Mouse (Mus musculus) layer of hippocampus, postnatal 14 days (tissue): ENCODE measurements at regions not wholly inside any gene's neighbourhood (a gene's known extent, or its start where the extent isn't known, plus 50 kb on each side); places are given as distances from the start of the nearest gene placed in this dataset.

Experiments
- DNase-seq, 2 experiments: peaks; one replicate each; pipeline ENCODE4 v3.0.0; 2021 to 2022; ENCODE audit warnings: low spot score in 2 of 2, mixed read lengths in 1 of 2

DNA sequence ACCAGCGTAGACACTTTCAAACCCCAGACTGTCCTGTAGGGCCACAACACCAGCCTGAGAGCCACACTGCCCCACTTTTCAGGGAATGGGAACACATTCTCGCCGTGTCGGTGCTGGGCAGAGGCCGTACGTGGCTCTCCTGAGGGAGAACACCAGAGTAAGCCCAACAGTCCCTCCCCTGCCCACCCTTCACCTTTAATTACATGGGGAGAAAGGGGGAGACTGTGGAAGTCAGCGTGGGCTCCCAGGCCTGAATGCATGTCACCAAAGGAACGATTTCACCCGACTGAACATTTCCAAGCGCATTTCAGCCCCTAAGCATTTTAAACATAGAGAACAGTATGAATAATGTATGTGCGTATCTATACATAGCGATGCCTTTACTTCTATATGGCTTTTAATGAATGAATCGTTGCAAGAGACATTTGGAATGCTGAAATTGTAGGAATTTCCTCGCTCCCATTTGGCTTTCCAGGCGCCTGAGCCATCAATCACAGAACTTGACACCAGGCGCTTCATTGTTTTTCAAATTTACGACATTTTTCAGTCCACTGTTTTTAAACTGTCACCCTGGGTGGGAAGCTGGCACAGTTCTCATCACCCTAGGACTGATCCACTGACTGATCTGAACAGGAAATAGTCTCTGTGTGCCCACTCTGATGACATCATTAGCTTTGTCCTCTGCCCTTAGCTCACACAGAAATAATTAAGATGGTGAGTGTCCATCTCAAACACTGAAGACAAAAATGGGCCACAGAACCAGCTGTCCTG lies 152.3 kb downstream of the Atp23 start:
- DNase-seq: no peak

GRCm38 (mm10) chr10:126734661-126735060 lies 166.5 kb downstream of the Atp23 start:
- no peak for DNase-seq

DNA sequence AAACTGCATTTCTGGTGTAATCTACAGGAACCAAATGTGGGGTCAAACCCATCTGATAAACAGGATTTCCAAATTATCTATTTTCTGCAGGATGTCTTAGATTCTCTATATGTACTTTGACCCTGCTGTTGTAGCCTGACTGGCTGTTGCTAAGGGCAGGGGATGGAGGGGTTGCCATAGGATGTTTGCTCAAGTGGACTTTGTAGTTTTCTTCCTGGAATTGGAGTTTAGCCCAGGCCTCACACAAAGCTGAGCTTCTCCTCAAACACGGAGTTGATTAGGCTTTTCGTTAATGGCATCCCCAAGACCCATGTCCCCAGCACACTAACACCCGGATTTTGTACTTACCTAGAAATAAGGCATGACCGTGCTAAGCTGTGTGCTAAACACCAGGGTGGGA lies 173.3 kb downstream of the Atp23 start:
- DNase-seq: no peak

DNA sequence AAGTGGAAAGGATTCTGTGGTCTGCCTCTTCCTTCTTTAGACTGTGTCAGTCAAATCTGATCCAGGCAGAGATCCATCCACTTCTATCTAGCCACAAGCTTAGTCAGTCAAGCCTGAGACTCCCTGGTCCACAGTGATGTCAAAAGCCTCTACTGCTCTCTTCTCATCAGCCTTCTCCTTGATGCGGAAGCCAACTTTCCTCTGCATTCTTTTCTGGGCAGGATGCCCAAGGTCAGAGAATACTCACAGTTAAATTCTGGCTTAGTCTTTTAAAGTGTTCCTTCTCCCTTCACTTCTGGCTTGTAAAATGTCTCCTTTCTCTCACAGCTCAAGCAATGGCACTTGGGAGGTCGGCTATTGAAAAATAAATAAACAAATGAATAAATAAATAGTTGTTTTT lies 183.2 kb downstream of the Atp23 start:
- peak in 1 of 2 experiments; percentile 22 for DNase-seq

GRCm38 (mm10) chr10:126711758-126712157 lies 189.4 kb downstream of the Atp23 start:
- no peak for DNase-seq

DNA sequence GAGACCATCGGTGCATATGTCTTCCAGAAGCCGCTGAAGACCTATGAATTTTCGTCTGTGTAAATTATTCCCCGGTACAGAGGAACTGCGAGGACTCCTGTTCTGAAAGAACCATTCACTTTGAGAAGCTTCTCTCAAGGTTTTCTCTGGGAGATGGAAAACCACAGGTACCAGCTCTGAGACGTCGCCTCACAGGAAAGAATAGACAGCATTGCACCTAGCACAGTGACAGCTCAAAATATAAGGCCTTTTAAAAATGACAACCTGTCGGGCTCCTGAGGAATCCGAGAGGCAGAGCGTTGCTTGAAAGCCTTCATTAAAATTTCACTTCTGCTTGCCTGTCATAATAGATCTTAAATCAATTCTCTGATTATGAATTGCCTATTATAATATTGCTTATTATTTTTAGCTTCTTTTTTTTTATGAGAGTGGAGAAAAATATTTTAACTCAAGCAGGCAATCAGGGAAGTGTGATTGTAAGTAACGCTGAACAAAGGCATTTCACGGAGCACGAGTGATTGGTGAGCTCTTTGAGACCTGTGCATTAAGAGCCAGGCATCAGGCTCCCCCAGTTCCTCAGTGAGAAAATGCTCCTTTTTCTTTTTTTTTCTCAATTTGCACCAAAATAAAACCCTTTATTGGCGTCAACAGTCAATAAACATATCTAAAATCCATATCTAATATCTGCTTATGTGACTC lies 191.8 kb downstream of the Atp23 start:
- no peak for DNase-seq

DNA sequence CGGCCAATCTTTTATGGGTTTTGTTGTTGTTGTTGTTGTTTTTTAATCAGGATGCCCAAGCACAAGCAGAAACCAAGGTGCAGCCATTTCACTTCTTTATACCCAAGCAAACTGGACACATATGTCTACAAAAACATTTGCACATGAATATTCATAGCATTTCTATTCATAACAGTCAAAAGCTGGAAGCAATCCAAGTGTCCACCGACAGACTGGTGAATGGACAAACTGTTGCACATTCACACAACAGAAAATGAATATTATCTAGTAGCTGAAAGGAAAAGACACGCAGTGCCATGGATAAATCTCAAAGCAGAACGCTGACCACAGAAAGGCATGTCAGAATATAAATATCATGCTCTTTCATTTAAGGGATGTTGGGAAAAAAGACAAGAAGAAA lies 192.4 kb downstream of the Atp23 start:
- DNase-seq: peak in 1 of 2 experiments; percentile 44

- DNase-seq: no peak
Observed at GRCm38 (mm10) chr10:126708215-126708614, 192.9 kb downstream of the Atp23 start.

DNA sequence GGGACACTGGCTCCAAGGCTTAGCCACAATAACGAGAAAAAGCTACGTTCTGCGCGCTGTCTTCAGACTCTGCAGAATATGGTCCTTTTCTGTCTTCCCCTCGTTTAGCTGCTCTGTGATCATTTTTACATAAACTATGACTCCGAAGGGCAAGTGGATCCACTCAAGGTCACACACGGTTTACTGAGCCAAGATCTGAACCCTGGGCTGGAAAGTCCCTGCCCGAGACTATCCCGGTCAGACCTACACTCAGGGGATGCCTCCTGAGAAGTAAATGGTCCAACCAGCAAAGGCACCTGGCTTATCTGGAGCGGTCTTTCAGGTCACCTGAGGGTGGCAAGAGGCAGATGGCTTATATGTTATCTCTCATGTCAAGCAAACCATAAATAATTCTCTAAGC lies 204.1 kb downstream of the Atp23 start:
- no peak for DNase-seq

DNA sequence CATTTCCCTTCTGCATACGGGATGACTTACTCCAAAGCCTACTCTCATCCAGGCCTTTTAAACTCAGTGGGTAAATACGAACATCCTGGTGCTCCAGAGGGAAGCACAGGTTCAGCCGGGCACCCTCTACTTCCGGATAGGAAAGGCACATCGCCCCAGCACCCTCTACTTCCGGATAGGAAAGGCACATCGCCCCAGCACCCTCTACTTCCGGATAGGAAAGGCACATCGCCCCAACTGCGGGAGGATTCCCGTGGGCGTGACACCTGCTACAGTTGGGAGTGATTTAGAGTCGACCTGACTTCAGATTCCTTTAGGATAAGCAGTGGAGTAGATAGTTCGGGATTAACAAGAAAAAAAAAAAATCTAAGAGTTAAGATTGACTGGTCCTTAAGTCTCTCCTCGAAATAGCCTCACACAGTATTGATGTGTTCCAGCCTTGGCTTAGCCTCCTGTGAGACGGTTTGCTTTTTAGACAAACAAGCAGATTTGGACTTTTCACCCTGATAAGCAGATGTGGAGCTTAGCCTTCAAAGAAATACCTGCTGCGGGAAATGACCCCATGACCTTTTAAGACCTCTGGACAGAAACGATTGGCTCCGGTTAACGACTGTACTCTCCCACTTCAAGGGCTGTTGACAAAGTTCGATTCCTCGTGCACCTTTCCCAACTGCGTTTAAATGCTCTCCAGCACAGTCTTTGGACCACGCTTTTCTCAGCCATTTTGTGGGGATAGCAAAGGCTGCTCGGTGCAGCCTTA lies 210.1 kb downstream of the Atp23 start:
- no peak for DNase-seq

GRCm38 (mm10) chr10:126680275-126681184 lies 220.6 kb downstream of the Atp23 start:
- no peak for DNase-seq

- DNase-seq: no peak
Observed at GRCm38 (mm10) chr10:126679224-126680120, 221.7 kb downstream of the Atp23 start.

DNA sequence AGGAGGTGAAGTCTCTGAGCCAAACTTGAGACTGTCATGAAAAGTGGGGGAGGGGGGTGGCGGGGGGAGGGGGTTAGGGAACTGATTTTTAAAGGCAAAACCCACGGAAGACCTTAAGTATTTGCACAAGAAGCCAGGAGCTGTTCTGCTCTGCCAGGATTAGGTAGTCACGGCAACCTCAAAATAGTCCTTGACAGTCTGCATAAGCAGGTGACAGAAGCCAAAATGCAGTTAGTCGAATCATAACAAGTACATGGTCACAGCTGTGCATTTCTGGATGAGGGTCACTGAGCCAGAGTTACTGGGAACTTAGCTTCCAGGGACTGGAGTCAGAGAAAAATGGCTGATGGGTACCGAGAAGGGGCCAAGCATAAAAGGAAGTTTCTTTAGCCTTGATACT lies 227.7 kb downstream of the Atp23 start:
- no peak for DNase-seq

GRCm38 (mm10) chr10:126664408-126665083 lies 236.6 kb downstream of the Atp23 start:
- no peak for DNase-seq

DNA sequence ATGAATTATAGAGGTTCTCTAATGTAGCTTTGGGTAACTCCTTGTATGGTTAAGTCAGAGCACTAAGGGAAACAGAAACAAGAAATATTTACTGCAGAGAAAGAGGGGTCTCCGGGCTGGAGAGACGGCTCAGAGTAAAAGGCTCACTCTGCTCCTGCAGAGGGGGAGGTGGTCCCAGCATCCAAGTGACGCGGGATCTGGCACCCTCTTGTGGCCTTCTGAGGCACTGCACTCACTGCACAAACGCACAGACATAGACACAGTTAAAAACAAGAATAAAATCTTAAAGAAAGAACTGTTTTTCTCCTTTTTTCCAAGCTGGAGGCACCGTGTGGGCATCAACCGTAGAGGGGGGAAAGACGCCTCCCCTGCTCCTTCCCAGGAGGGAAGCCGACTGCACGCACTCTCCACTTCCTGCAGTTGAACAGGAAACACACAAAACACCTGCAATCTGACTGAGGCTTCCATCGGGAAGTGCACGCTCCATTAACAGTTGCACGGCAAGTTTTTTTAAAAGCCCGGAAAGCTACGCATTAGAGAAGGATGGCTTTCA lies 237.6 kb downstream of the Atp23 start:
- DNase-seq: no peak

GRCm38 (mm10) chr10:126662765-126663164 lies 238.4 kb downstream of the Atp23 start:
- no peak for DNase-seq

GRCm38 (mm10) chr10:126661095-126661615 lies 240.0 kb downstream of the Atp23 start:
- no peak for DNase-seq

DNA sequence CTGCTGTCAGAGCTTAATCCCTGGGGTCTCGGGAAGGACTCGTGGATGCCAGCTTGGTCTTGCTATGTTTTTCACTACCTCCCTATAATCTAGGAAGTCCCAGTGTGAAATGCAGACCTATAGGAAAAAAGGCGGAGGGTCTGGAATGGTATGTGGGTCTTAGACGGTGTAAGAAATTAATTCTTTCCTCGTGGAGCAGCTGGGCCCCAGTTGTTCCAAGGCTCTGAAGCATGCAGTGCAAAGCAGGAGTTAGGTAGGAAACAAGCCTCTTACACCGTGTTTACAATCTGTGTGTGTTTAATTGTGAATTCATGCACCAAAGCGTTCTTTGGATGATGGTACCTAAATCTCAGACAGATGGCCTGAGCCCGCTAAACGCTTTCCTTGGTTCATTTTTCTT lies 241.1 kb downstream of the Atp23 start:
- DNase-seq: no peak

GRCm38 (mm10) chr10:126652693-126653092 lies 248.5 kb downstream of the Atp23 start:
- no peak for DNase-seq
